Mouse (Mus musculus) inflammation-experienced regulatory T-cells, adult 16 weeks (primary cell): ENCODE data around the gene Btnl1. TPM values are rescaled to one million over a fixed set of nuclear protein-coding genes. Genes with fewer than 3 reads are reported as not detected.

ENCODE experiments used
- polyA plus RNA-seq: library from polyadenylated mRNA; unstranded; fragments of 100-300 nt; shearing (Covaris generic); gene quantifications from one replicate; pipeline ENCODE4 v1.2.1, GENCODE M21; 2017

The Btnl1 gene
- not detected for polyA plus RNA-seq

GRCm38 (mm10) chr17:34376847-34377246 is at the start of gene Btnl1:
Gene Btnl1 (plus strand): TSS chr17:34377132.

GRCm38 (mm10) chr17:34354539-34354938 is 22.4 kb upstream of the Btnl1 start, which contains the start of gene Btnl2:
Gene Btnl2 (plus strand): TSS chr17:34354822.

GRCm38 (mm10) chr17:34398711-34399393 is 21.9 kb downstream of the Btnl1 start, which contains the start of gene BC051142:
Gene BC051142 (plus strand): TSS chr17:34398820.

Other genes with a start within 250 kb of the Btnl1 start
- gene H2-DMb2, start 233.8 kb upstream of the Btnl1 start, polyA plus RNA-seq: 8.5 TPM
- gene H2-DMb1, start 224.1 kb upstream of the Btnl1 start, polyA plus RNA-seq: 7.1 TPM
- gene Tap1, start 189.6 kb upstream of the Btnl1 start, polyA plus RNA-seq: 543 TPM
- 552 TPM for gene Psmb9, start 189.4 kb upstream of the Btnl1 start, polyA plus RNA-seq
- 1,460 TPM for gene Psmb8, start 179.4 kb upstream of the Btnl1 start, polyA plus RNA-seq
- 505 TPM for gene Tap2, start 173.6 kb upstream of the Btnl1 start, polyA plus RNA-seq
- gene H2-Ob, start 138.2 kb upstream of the Btnl1 start, polyA plus RNA-seq: 106 TPM
- 50.9 TPM for gene H2-Ab1, start 119.4 kb upstream of the Btnl1 start, polyA plus RNA-seq
- gene H2-Aa, start 89.3 kb upstream of the Btnl1 start, polyA plus RNA-seq: 34.5 TPM
- 26.1 TPM for gene H2-Eb1, start 71.3 kb upstream of the Btnl1 start, polyA plus RNA-seq
- 0.26 TPM for gene H2-Eb2, start 51.5 kb upstream of the Btnl1 start, polyA plus RNA-seq
- gene Btnl2, start 22.3 kb upstream of the Btnl1 start, polyA plus RNA-seq: 0.45 TPM
- 0.74 TPM for gene BC051142, start 21.7 kb downstream of the Btnl1 start, polyA plus RNA-seq
- 0.40 TPM for gene Btnl4, start 100.2 kb downstream of the Btnl1 start, polyA plus RNA-seq
- gene Btnl6, start 140.2 kb downstream of the Btnl1 start, polyA plus RNA-seq: 0.34 TPM
- 0.06 TPM for gene Notch4, start 187.1 kb downstream of the Btnl1 start, polyA plus RNA-seq
- 285 TPM for gene Gpsm3, start 212.7 kb downstream of the Btnl1 start, polyA plus RNA-seq
- 12.8 TPM for gene Pbx2, start 214.1 kb downstream of the Btnl1 start, polyA plus RNA-seq
- 2.7 TPM for gene Ager, start 220.7 kb downstream of the Btnl1 start, polyA plus RNA-seq
- 115 TPM for gene Rnf5, start 226.6 kb downstream of the Btnl1 start, polyA plus RNA-seq
- 32.6 TPM for gene Agpat1, start 227.1 kb downstream of the Btnl1 start, polyA plus RNA-seq
- 3.8 TPM for gene Egfl8, start 238.8 kb downstream of the Btnl1 start, polyA plus RNA-seq